Mouse (Mus musculus): ENCODE measurements around the gene Eci2.
"Not testable (repeated sequence)": the region's sequence is repeated elsewhere in the genome, so short reads cannot be mapped to it uniquely, and the experiment has no call there.

Eci2 gene

GRCm38 (mm10) chr13:35026879-35027278, at the start of gene Eci2:
Eci2 (minus strand) TSS chr13:35027096.
- DNase-seq (ENCODE audit: extremely low spot score, low spot score) = peak; percentile 22

GRCm38 (mm10) chr13:35074862-35075261, 48.0 kb upstream of the Eci2 start:
- no peak for DNase-seq (ENCODE audit: extremely low spot score, low spot score)

- DNase-seq (ENCODE audit: extremely low spot score, low spot score) = no peak
Observed at GRCm38 (mm10) chr13:35070485-35071472, 43.9 kb upstream of the Eci2 start.

- no peak for DNase-seq (ENCODE audit: extremely low spot score, low spot score)
Observed at GRCm38 (mm10) chr13:35067084-35067483, 40.2 kb upstream of the Eci2 start.

GRCm38 (mm10) chr13:35066033-35066432, 39.1 kb upstream of the Eci2 start:
- DNase-seq (ENCODE audit: extremely low spot score, low spot score) = no peak

GRCm38 (mm10) chr13:35064381-35064780, 37.5 kb upstream of the Eci2 start:
- DNase-seq (ENCODE audit: extremely low spot score, low spot score) = no peak

GRCm38 (mm10) chr13:35058145-35058544, 31.2 kb upstream of the Eci2 start:
- peak; percentile 20 for DNase-seq (ENCODE audit: extremely low spot score, low spot score)

- no peak for DNase-seq (ENCODE audit: extremely low spot score, low spot score)
Observed at GRCm38 (mm10) chr13:35036486-35036885, 9.6 kb upstream of the Eci2 start.

- no peak for DNase-seq (ENCODE audit: extremely low spot score, low spot score)
Observed at GRCm38 (mm10) chr13:35035731-35036130, 8.8 kb upstream of the Eci2 start.

- no peak for DNase-seq (ENCODE audit: extremely low spot score, low spot score)
Observed at GRCm38 (mm10) chr13:35033571-35033970, 6.7 kb upstream of the Eci2 start.

GRCm38 (mm10) chr13:35031684-35032082, 4.8 kb upstream of the Eci2 start:
- DNase-seq (ENCODE audit: extremely low spot score, low spot score) = no peak

GRCm38 (mm10) chr13:35030979-35031683, 4.2 kb upstream of the Eci2 start:
- DNase-seq (ENCODE audit: extremely low spot score, low spot score) = no peak

- DNase-seq (ENCODE audit: extremely low spot score, low spot score) = no peak
Observed at GRCm38 (mm10) chr13:35028365-35028764, 1.5 kb upstream of the Eci2 start.

- not testable (repeated sequence) for DNase-seq (ENCODE audit: extremely low spot score, low spot score)
Observed at GRCm38 (mm10) chr13:35023401-35023800, 3.5 kb downstream of the Eci2 start.

- DNase-seq (ENCODE audit: extremely low spot score, low spot score) = no peak
Observed at GRCm38 (mm10) chr13:35020383-35020782, 6.5 kb downstream of the Eci2 start.

GRCm38 (mm10) chr13:35018866-35019536, 7.9 kb downstream of the Eci2 start:
- no peak for DNase-seq (ENCODE audit: extremely low spot score, low spot score)

- DNase-seq (ENCODE audit: extremely low spot score, low spot score) = no peak
Observed at GRCm38 (mm10) chr13:35017392-35017791, 9.5 kb downstream of the Eci2 start.

- DNase-seq (ENCODE audit: extremely low spot score, low spot score) = no peak
Observed at GRCm38 (mm10) chr13:35016067-35016466, 10.8 kb downstream of the Eci2 start.

- no peak for DNase-seq (ENCODE audit: extremely low spot score, low spot score)
Observed at GRCm38 (mm10) chr13:34995925-34996324, 31.0 kb downstream of the Eci2 start.

- peak; percentile 94 for DNase-seq (ENCODE audit: extremely low spot score, low spot score)
Observed at GRCm38 (mm10) chr13:34993983-34994811, 32.7 kb downstream of the Eci2 start.

- no peak for DNase-seq (ENCODE audit: extremely low spot score, low spot score)
Observed at GRCm38 (mm10) chr13:34993595-34993982, 33.3 kb downstream of the Eci2 start.

Measured in neural tube, embryonic 10.5 days (tissue).